Mouse (Mus musculus) T-cell, adult 2 months (primary cell): ENCODE results near the gene Lpp.

Experiments used
- DNase-seq: peaks from one replicate; pipeline ENCODE4 v3.0.0; 2022; ENCODE audit warnings: low spot score

Lpp gene

DNA sequence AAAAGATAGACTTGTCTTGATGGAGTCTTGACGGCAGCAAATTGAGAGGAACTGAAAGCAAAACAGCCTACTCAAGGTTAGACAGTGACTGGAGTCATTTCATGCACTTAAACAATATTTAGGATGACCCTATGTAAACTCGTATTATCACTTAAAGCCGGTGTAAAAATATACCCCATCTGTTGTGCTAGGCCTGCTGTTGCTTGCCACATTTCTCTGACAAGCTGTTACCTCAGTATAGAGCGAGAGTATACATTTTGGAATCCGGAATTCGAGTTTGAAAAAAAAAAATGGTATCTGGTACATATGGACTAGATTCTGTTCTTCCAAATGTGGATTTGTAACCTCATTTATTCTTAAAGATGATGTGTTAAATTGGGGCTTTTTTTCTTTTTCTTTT is 416.5 kb downstream of the Lpp start:
- no peak for DNase-seq

DNA sequence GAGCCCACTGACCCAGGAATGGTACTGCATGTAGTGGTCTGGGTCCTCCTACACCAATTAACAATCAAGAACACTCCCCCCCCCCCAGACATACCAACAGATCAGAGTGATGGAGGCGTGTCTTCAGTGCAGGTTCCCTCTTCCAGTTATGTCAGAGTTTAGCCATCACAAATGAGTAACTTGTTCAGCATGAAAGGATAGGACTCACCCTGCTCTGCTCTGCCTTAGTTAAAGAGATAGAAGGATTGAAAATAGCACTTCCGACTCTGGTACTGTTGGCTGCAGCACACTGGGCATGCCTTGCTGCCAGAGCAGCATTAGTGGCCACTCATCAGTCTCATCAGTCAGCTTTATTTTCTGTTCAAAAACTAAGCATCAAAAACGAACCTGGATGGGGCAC is 423.3 kb downstream of the Lpp start:
- no peak for DNase-seq

DNA sequence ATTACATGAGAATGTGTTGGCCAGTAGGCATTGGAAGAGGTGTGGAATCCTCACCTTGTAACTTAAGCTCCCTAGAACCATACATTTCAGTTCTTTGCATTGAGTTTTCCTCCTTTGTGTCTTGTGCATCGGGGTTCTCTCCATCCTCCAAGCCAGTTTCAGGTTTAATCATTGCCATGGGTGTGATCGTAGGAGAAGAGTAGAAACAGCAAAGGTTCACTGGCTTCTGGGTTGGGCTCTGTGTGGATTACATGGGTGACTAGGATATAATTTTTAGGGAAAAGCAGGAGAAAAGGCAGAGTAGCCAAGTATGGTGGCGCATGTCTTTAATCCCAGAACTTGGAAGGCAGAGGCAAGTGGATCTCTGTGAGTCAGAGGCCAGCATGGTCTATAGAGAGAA is 424.1 kb downstream of the Lpp start:
- DNase-seq: no peak

DNA sequence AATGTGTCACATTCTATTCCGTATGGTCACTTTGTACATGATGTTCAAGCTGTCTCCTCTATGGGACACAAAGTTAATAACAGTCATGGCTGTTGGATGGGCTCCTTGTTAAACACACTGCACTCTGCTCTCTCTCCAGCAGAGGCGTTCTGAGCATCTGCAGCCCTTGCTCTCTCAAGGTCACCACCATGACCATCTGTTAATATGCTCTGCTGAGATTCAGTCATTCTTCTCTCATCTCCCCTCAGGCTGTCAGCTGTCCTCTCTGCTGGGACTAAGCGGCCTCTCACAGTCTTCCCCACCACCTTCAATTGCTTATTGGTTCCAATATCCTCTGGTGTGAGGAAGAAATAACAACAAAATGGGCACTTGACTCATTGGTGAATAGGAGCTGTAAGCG is 425.8 kb downstream of the Lpp start:
- no peak for DNase-seq

DNA sequence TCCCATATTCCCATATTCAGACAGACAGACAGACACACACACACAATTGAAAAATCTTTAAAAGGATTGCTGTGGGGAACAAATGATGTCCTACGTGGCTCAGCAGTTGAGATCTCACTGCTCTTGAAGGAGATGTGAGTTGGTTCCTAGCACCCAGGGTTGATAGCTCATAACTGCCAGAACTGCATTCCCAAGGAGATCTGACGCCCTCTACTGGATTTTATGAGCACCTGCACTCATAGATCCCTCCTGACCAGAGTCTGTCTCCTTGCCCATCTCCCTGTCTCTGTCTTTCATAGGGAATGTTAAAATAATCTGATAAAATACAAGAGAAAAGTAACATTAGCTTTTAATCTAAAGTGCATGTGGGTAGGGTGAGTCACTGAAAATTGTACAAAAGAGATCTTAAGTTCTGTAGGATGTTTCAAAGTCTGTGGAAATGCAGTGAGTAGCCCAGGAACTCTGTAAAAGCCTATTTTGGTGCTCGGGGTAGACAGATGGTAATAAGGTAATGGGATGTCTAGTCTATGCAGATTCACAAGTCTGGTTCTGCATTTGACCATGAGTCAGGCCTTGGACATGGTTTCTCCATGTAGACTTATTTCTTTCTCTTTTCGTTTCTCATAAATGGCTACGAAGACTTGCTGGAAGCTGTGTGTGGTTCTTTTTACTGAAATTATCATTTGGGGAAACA is 429.0 kb downstream of the Lpp start:
- DNase-seq: no peak

- DNase-seq: no peak
Measured at GRCm38 (mm10) chr16:24822918-24823317, 429.6 kb downstream of the Lpp start.

- peak; percentile 21 for DNase-seq
Measured at GRCm38 (mm10) chr16:24826390-24826789, 433.1 kb downstream of the Lpp start.

DNA sequence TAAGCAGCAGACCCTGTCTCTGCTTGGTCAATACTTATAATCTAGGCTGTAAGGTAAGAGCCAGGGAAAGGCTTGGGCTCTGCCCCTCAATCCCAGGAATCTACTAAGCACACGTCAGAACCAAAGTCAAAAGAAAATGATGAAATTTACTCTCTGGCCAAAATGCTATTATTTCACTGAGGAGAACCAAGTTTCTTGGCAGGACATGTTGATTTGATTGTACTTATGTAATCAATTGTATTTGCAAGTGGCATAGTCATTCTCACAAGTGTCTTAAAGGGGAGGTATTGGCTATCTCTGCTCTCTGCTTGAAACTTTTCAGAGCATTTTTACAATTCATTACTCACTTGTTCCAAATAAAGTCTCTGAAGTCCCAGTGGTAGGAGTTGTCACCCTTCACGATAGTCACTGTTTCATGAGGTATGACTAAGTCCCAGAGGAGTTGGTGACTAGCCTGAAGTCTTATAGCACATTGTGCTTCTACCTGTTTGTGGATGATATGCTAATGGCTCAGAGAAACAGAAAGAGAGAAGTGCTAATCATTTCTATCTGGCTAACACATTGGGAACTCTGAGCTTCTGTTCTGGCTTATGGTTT is 435.0 kb downstream of the Lpp start:
- DNase-seq: no peak

- DNase-seq: no peak
Measured at GRCm38 (mm10) chr16:24829860-24830259, 436.6 kb downstream of the Lpp start.

- no peak for DNase-seq
Measured at GRCm38 (mm10) chr16:24830939-24831338, 437.6 kb downstream of the Lpp start.

DNA sequence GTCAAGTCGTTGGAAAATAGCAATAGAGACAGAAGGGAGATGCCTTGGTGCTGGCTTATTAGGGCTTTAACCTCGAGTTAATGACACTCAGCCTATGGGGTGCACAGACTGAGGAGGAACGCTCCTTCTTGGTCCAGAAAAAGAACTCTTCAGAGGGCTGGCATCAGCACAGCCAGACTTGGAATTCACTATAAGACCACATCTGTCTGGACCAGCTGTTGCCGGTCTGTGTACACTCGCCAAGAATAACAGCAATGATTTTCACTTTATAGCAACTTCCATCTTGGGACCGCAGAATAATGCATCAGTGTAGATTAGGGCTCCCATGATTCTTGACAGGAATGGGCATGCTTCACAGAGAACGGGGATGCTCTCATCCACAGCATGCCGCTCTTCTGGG is 439.9 kb downstream of the Lpp start:
- DNase-seq: no peak

DNA sequence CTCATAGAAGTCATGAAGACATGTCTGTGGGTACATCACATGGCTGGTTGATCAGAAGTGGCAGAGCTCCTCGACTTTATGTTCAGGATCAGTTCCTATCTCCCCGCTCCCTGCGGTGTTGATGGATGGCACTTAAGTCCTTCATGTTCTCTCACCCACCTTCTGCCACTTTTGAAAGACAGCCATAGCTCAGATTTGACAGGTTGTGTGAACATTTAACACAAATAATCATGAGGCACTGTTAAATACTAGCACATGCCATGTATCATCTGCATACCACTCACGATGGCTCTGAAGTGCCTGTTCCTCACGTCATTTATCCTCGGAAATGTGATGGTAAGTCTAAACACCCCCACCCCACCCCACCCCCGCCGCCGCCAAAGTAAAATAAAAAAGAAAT is 441.2 kb downstream of the Lpp start:
- DNase-seq: no peak

GRCm38 (mm10) chr16:24836550-24836949 is 443.2 kb downstream of the Lpp start:
- DNase-seq: no peak

DNA sequence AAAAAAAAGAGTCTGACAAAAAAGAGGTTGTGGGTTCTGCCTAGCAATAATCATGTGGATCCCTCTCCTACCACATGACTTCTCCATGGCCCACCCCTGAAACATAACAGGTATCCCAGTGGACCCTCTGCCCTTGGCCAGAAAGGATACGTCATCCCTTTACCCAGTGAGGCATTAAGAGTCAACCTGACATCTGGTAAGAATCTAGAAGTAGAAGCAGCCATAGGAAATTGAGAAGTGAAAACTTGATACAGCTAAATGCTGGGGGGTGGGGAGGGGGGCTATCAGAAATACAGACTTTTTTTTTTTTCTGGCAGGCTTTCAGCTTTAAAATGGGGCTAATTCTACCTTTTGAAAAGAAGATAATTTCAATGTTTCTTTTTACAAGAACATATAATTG is 445.7 kb downstream of the Lpp start:
- DNase-seq: no peak

DNA sequence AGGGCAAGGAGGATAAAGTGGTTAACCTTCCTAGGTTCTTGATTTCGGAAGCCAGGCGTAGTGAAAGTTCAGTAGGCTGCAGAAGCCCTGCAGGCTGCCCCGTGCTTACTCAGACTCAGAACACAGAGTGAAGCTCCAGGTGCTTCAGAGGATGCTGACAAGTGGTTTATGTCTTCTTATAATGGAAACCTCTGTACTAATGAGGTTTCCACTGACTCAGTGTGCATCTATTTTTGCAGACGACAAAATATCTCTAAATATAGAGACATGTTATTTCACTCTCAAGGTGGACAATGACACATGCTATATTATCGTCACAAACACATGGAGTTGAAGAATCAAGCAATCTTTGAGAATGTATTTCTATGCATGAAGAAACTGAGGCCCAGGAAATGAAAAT is 446.8 kb downstream of the Lpp start:
- DNase-seq: no peak

DNA sequence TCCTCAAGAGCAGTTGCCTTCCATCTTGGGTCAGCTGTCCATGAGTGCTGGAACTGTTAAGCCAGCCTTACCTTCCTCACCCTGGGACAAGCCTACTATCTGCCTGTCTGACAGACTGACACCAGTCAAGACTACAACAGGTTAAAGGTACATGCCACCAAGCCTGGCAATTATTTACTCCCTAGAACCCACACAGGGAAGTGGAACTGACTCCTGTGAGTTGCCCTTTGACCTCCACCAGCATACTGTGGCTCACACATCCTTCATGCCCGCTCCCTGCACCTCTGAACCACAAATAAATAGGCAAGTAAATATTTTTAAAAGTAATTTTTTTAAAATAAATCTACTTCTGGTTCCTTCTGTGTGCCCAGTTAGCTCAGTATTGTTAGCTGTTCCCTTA is 452.8 kb downstream of the Lpp start:
- no peak for DNase-seq

GRCm38 (mm10) chr16:24859509-24860140 is 466.3 kb downstream of the Lpp start:
- DNase-seq: no peak

DNA sequence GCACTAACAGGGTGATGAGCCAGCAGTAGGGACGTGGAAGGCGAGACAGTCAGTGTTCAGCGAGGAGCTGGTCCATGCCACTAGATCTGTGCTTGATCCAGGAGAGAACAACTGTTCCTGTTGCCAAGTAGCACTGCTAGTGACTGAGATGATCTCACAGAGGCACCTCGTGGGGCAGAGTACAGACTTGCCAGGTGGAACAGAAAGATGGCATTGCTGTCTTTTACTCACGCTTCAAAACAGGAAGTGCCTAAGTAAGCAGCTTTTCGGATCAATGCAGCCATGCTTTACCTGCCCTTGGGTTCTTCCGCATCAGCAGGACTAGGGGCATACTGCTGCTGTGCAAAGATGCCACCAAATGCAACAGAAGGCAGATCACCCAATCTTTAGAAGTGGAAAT is 467.1 kb downstream of the Lpp start:
- DNase-seq: peak; percentile 25

GRCm38 (mm10) chr16:24861374-24861773 is 468.1 kb downstream of the Lpp start:
- no peak for DNase-seq

DNA sequence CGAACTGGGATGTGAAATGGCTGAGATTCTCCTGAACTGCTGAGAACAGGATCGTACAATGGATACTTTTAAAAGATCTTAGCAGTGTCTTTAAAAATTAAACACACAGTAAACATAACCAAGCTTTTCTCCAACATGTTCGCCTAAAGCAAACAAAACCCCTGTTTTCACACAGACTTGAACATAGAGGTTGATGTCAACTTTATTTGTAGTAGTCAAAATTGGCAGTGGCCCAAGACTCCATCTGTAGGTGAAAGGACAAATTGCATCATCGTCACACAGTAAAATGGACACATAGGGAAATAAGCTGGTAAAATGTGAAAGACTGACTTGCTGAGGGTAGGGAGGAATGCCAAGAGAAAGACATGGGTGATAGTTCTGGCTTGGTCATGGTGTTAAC is 480.9 kb downstream of the Lpp start:
- peak; percentile 40 for DNase-seq

DNA sequence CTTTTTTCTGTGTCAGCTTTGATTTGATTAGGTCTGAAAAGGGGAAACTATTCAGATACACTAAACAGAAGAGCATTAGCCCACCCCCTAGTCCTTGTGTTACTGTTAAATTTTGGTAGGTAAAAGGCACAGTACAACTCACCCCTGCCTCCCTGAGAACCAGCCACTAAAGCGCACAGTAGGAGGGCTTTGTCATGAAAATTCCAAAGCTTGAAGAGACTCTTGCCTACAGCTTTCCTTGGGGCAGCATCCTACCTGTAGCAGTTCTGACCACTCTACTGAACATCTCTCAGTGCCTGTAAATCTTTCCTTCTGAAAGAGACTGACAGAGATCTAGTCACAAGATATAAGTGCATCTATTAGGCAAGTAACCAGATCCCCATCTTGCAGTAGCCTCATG is 482.4 kb downstream of the Lpp start:
- no peak for DNase-seq

- no peak for DNase-seq
Measured at GRCm38 (mm10) chr16:24878977-24879376, 485.7 kb downstream of the Lpp start.

DNA sequence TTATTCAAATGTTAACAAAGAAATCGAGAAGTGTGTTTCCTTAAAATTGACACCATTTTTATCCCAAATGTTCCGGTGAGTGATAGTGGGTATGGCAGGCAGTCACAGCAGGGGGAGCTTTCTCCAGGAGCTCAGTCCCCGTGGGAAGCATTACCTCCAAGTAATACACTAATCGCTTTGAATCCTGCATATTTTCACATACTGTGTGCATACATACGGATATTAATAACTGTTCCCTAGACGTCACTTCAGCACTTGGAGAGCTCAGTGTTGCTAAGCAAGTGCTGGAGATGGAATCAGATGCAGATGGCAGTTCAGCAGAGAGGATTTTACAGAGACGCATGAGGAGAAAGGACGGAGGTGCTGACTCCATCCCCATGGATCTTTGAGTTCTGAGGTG is 487.4 kb downstream of the Lpp start:
- no peak for DNase-seq
